Mouse (Mus musculus) CH12.LX (cell line): ENCODE results near the gene Ccnl1.

ENCODE experiments used
- CTCF ChIP-seq, 2 experiments: IDR thresholded peaks in 1 of 2; conservative IDR thresholded peaks in 1 of 2; 2 replicates each; pipeline ENCODE4 v1.5.1; 2011 to 2012; ENCODE audit warnings: low read depth in 2 of 2, low read length in 2 of 2, improper control_type of control experiment in 1 of 2, inconsistent platforms in 1 of 2, mild to moderate bottlenecking in 1 of 2, moderate library complexity in 1 of 2
- E2F4 ChIP-seq: IDR thresholded peaks from 2 replicates; pipeline ENCODE4 v1.6.1; 2011; ENCODE audit warnings: low read depth, low read length, improper control_type of control experiment; ENCODE audit not compliant: insufficient replicate concordance
- EP300 ChIP-seq: IDR thresholded peaks from 2 replicates; pipeline ENCODE4 v1.6.1; 2011; ENCODE audit warnings: low read length, improper control_type of control experiment
- ETS1 ChIP-seq: conservative IDR thresholded peaks from 2 replicates; pipeline ENCODE4 v1.6.1; 2012; ENCODE audit warnings: low read depth, mild to moderate bottlenecking, inconsistent platforms, low read length, improper control_type of control experiment, moderate library complexity
- MAX ChIP-seq: IDR thresholded peaks from 2 replicates; pipeline ENCODE4 v1.6.1; 2011; ENCODE audit warnings: low read length, improper control_type of control experiment
- MYC ChIP-seq: IDR thresholded peaks from 2 replicates; pipeline ENCODE4 v1.6.1; 2011; ENCODE audit warnings: low read depth, mild to moderate bottlenecking, improper control_type of control experiment, low read length
- NELFE ChIP-seq: IDR thresholded peaks from 2 replicates; pipeline ENCODE4 v1.6.1; 2011; ENCODE audit warnings: low read depth, low read length, improper control_type of control experiment
- NRF1 ChIP-seq: IDR thresholded peaks from 2 replicates; pipeline ENCODE4 v1.6.1; 2014; ENCODE audit warnings: low read depth, mild to moderate bottlenecking, inconsistent platforms, low read length, improper control_type of control experiment, moderate library complexity
- PAX5 ChIP-seq: IDR thresholded peaks from 2 replicates; pipeline ENCODE4 v1.6.1; 2012; ENCODE audit warnings: low read length, inconsistent platforms, mixed read lengths
- POLR2A ChIP-seq: IDR thresholded peaks from 2 replicates; pipeline ENCODE4 v1.6.1; 2011; ENCODE audit warnings: low read depth, mild to moderate bottlenecking, improper control_type of control experiment, low read length
- RAD21 ChIP-seq: IDR thresholded peaks from 2 replicates; pipeline ENCODE4 v1.6.1; 2011; ENCODE audit warnings: low read depth, mild to moderate bottlenecking, low read length, improper control_type of control experiment, moderate library complexity

DNA sequence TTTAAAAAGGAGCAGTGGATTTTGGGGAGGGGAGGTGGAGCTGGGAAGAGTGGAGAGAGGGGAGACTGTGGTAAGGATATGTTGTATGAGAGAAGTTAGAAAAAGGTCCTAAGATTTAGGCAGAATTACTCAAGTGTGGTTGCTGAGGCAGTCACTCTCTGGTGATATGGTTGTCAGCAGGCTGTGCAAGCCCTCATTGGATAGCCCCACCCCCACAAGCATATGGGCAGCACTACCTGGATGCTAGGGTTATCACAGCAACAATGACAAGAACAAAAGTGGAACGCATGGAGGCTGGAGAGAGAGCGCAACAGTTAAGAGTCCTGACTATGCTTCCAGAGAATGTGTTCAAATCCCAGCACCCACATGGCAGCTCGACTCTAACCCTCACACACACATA lies 13.3 kb downstream of the Ccnl1 start:
- no peak for TF ChIP-seq RAD21
- peak; percentile 20; the same call in 1 of the 2 replicates for TF ChIP-seq POLR2A
- TF ChIP-seq MAX: no peak
- no peak for TF ChIP-seq PAX5
- TF ChIP-seq EP300: no peak
- TF ChIP-seq NELFE: no peak
- no peak for TF ChIP-seq MYC
- no peak for TF ChIP-seq NRF1
- TF ChIP-seq ETS1: no peak
- TF ChIP-seq E2F4: no peak
- TF ChIP-seq CTCF (conservative IDR thresholded peaks at IDR 0.05 in 1 of 2, IDR thresholded peaks at IDR 0.05 in 1 of 2; ENCODE audit: low read depth in 2 of 2, low read length in 2 of 2): no peak
